In genomic region chr16:65458234-65458633, GRCm38 (mm10) we compare ENCODE assay signal across 26 mouse cellular contexts.
DNase-seq lines count a peak whose midpoint lies in the region; ATAC-seq and TF ChIP-seq lines count a peak whose summit lies in the region.
"Had no signal": no experiment of that assay in that cellular context is flagged by ENCODE, and none has a peak within 500 bp of the region (broad histone marks: within the 10 kb centered on the region; RNA-seq: fewer than 3 reads in every experiment).

No protein-coding gene starts in this region.

- H3K4me3 ChIP-seq in CH12.LX (replicated peaks in 1 of 3; ENCODE audit: low read depth in 2 of 3, low read length in 2 of 3, poor library complexity in 1 of 3), result no peak overlapping the region
- H3K4me3 ChIP-seq in forebrain, postnatal 0 days (ENCODE audit: low read depth, low read length), result no peak overlapping the region
- no peak overlapping the region for H3K4me3 ChIP-seq in kidney, embryonic 15.5 days (replicated peaks)
- H3K4me3 ChIP-seq: heart, embryonic 12.5 days; heart, embryonic 15.5 days; hindbrain, embryonic 10.5 days; hindbrain, embryonic 13.5 days; intestine, embryonic 15.5 days had no signal

- peaks cover 2 to 5% of the 10 kb centered on the region in 2 experiments; a peak in 3 of 4 replicates for H3K4me1 ChIP-seq in CH12.LX (ENCODE audit: control insufficient read depth in 1 of 2, insufficient read depth in 2 of 2)
- no peaks in the 10 kb centered on the region for H3K4me1 ChIP-seq in forebrain, postnatal 0 days (ENCODE audit: insufficient read depth)
- H3K4me1 ChIP-seq in kidney, embryonic 15.5 days, result no peaks in the 10 kb centered on the region
- H3K4me1 ChIP-seq: heart, embryonic 12.5 days; heart, embryonic 15.5 days; hindbrain, embryonic 10.5 days; hindbrain, embryonic 13.5 days; intestine, embryonic 15.5 days had no signal

- ATAC-seq in granulocyte monocyte progenitor cell, adult 5-6 weeks (replicated peaks; ENCODE audit: poor library complexity, severe bottlenecking), result peak; percentile 97
- peak; percentile 87 for ATAC-seq in megakaryocyte progenitor cell, adult 5-6 weeks (replicated peaks; ENCODE audit: poor library complexity)
- ATAC-seq in forebrain, postnatal 0 days, result no peak
- no peak for ATAC-seq in kidney, embryonic 15.5 days (replicated peaks; ENCODE audit: low FRiP score)
- ATAC-seq: forebrain, embryonic 14.5 days; hindbrain, embryonic 16.5 days; intestine, embryonic 15.5 days had no signal

- WGBS in forebrain, postnatal 0 days, result 94% methylated on average over 3 of the region's 3 CpGs
- 91% methylated on average over 3 of the region's 3 CpGs for WGBS in kidney, embryonic 15.5 days

- TF ChIP-seq EP300 in CH12.LX (IDR thresholded peaks at IDR 0.05; ENCODE audit: low read length), result no peak

- no peaks in the 10 kb centered on the region for H3K36me3 ChIP-seq in CH12.LX (replicated peaks in 1 of 2; ENCODE audit: control insufficient read depth in 1 of 2, insufficient read depth in 1 of 2, low read length in 1 of 2)
- H3K36me3 ChIP-seq in forebrain, postnatal 0 days (ENCODE audit: insufficient read depth), result no peaks in the 10 kb centered on the region
- no peaks in the 10 kb centered on the region for H3K36me3 ChIP-seq in kidney, embryonic 15.5 days
- H3K36me3 ChIP-seq: heart, embryonic 12.5 days; heart, embryonic 15.5 days; hindbrain, embryonic 10.5 days; hindbrain, embryonic 13.5 days; intestine, embryonic 15.5 days had no signal

- DNase-seq in CH12.LX (ENCODE audit: extremely low read depth), result peak; percentile 24
- DNase-seq in forebrain, postnatal 0 days, result no peak
- DNase-seq in retina, embryonic 14.5 days (ENCODE audit: low spot score), result no peak
- DNase-seq in yolk sac, embryonic 10.5 days (ENCODE audit: low spot score), result no peak
- DNase-seq: adrenal gland, adult 2 months; adrenal gland, postnatal 14 days; B cell, adult 2 months; cerebellum, adult 11-12 months; cerebellum, adult 8-10 months; cerebellum, postnatal 10 days; cerebellum, postnatal 36 days; gastrocnemius, postnatal 10 days; gastrocnemius, postnatal 36 days; heart, adult 11 months; heart, postnatal 10 days; heart, postnatal 36 days had no signal

- H3K27ac ChIP-seq in CH12.LX (ENCODE audit: insufficient read depth, low read depth), result no peak overlapping the region
- no peak overlapping the region for H3K27ac ChIP-seq in forebrain, postnatal 0 days (ENCODE audit: low read depth, low read length)
- no peak overlapping the region for H3K27ac ChIP-seq in kidney, embryonic 15.5 days
- H3K27ac ChIP-seq: heart, embryonic 15.5 days; hindbrain, embryonic 10.5 days; hindbrain, embryonic 13.5 days; intestine, embryonic 15.5 days had no signal

- H3K27me3 ChIP-seq in CH12.LX (replicated peaks), result no peaks in the 10 kb centered on the region
- H3K27me3 ChIP-seq in forebrain, postnatal 0 days (ENCODE audit: insufficient read depth, low read length), result no peaks in the 10 kb centered on the region
- no peaks in the 10 kb centered on the region for H3K27me3 ChIP-seq in kidney, embryonic 15.5 days
- H3K27me3 ChIP-seq: heart, embryonic 12.5 days; heart, embryonic 15.5 days; hindbrain, embryonic 13.5 days; intestine, embryonic 15.5 days had no signal

- no peak for TF ChIP-seq RAD21 in CH12.LX (IDR thresholded peaks at IDR 0.05; ENCODE audit: low read depth, low read length)

- no peaks in the 10 kb centered on the region for H3K9me3 ChIP-seq in CH12.LX (replicated peaks; ENCODE audit: low read length)
- H3K9me3 ChIP-seq in forebrain, postnatal 0 days (ENCODE audit: low read length), result no peaks in the 10 kb centered on the region
- no peaks in the 10 kb centered on the region for H3K9me3 ChIP-seq in kidney, embryonic 15.5 days (replicated peaks)
- H3K9me3 ChIP-seq: heart, embryonic 12.5 days; heart, embryonic 15.5 days; hindbrain, embryonic 10.5 days; hindbrain, embryonic 13.5 days; intestine, embryonic 15.5 days had no signal

- dilution Hi-C loops in CH12.LX (cut with MboI; ENCODE audit: extremely low pct_ligation_motif_present, extremely low pct_unique_long_range_greater_than_20kb, low sequenced_read_pairs), result no loop called here

- TF ChIP-seq POLR2A in CH12.LX (IDR thresholded peaks at IDR 0.05; ENCODE audit: low read depth, low read length), result no peak

- no peak overlapping the region for H3K9ac ChIP-seq in CH12.LX (ENCODE audit: insufficient read depth, low read depth)
- no peak overlapping the region for H3K9ac ChIP-seq in forebrain, postnatal 0 days
- no peak overlapping the region for H3K9ac ChIP-seq in kidney, embryonic 15.5 days
- H3K9ac ChIP-seq: heart, embryonic 12.5 days; heart, embryonic 15.5 days; hindbrain, embryonic 13.5 days; intestine, embryonic 15.5 days had no signal

- no peak overlapping the region; the same call in 1 of the 2 replicates for H3K4me2 ChIP-seq in CH12.LX (ENCODE audit: insufficient read depth, low read depth, poor library complexity, severe bottlenecking)
- no peak overlapping the region for H3K4me2 ChIP-seq in forebrain, postnatal 0 days (ENCODE audit: low read depth)
- H3K4me2 ChIP-seq in kidney, embryonic 15.5 days, result no peak overlapping the region
- H3K4me2 ChIP-seq: heart, embryonic 12.5 days; heart, embryonic 15.5 days; hindbrain, embryonic 13.5 days; intestine, embryonic 15.5 days had no signal

- TF ChIP-seq CTCF in CH12.LX (conservative IDR thresholded peaks at IDR 0.05 in 1 of 2, IDR thresholded peaks at IDR 0.05 in 1 of 2; ENCODE audit: low read depth in 2 of 2, low read length in 2 of 2), result no peak
- no peak for TF ChIP-seq CTCF in forebrain, postnatal 0 days (IDR thresholded peaks at IDR 0.05; ENCODE audit: low read depth)

- in situ Hi-C loops in CH12.LX (cut with MboI; ENCODE audit: low pct_ligation_motif_present, low pct_unique_long_range_greater_than_20kb, low sequenced_read_pairs), result no loop called here

- H3K79me2 ChIP-seq in CH12.LX (replicated peaks; ENCODE audit: control insufficient read depth, extremely low read depth, insufficient read depth, poor library complexity, severe bottlenecking), result no peaks in the 10 kb centered on the region

TF ChIP-seq in CH12.LX, 34 proteins besides CTCF, POLR2A, EP300 and RAD21:
- no peak for TF ChIP-seq E2F4 (IDR thresholded peaks at IDR 0.05; ENCODE audit: insufficient replicate concordance, low read depth, low read length)
- no peak for TF ChIP-seq MAZ (IDR thresholded peaks at IDR 0.05; ENCODE audit: low read depth, low read length)
- no peak for TF ChIP-seq SIN3A (IDR thresholded peaks at IDR 0.05; ENCODE audit: low read length)
- peak; percentile 22; the same call in 1 of the 2 replicates for TF ChIP-seq BHLHE40 (IDR thresholded peaks at IDR 0.05; ENCODE audit: low read depth, low read length)
- no peak for TF ChIP-seq SMC3 (IDR thresholded peaks at IDR 0.05; ENCODE audit: low read depth, low read length)
- no peak for TF ChIP-seq CHD2 (IDR thresholded peaks at IDR 0.05; ENCODE audit: low read length)
- TF ChIP-seq CHD1 (IDR thresholded peaks at IDR 0.05; ENCODE audit: low read depth, low read length), result no peak
- no peak for TF ChIP-seq MYC (IDR thresholded peaks at IDR 0.05; ENCODE audit: low read depth, low read length)
- TF ChIP-seq JUND (conservative IDR thresholded peaks at IDR 0.05; ENCODE audit: low read depth, low read length), result no peak
- TF ChIP-seq JUN (IDR thresholded peaks at IDR 0.05; ENCODE audit: insufficient read depth, low read depth, low read length), result no peak
- no peak for TF ChIP-seq MAFK (IDR thresholded peaks at IDR 0.05; ENCODE audit: insufficient replicate concordance, low read length)
- no peak for TF ChIP-seq GABPA (IDR thresholded peaks at IDR 0.05; ENCODE audit: insufficient replicate concordance, low read depth, low read length)
- TF ChIP-seq RCOR1 (conservative IDR thresholded peaks at IDR 0.05; ENCODE audit: low read depth, low read length), result no peak
- TF ChIP-seq USF1 (IDR thresholded peaks at IDR 0.05; ENCODE audit: low read depth, low read length), result peak; percentile 19; the same call in 1 of the 2 replicates
- no peak for TF ChIP-seq MEF2A (IDR thresholded peaks at IDR 0.05; ENCODE audit: borderline replicate concordance, low read depth, low read length)

Comparison
In these comparisons a context has a peak if more than half of its experiments do, and no peak if none do; other contexts are left out.
1. ATAC-seq: peak in granulocyte monocyte progenitor cell, adult 5-6 weeks (single experiment) and megakaryocyte progenitor cell, adult 5-6 weeks (single experiment); none in forebrain, postnatal 0 days (single experiment) and kidney, embryonic 15.5 days (single experiment).